Mouse (Mus musculus) stomach, adult 2 months (tissue): ENCODE measurements around the gene Rhox1. TPM values are rescaled to one million over a fixed set of nuclear protein-coding genes. Genes with fewer than 3 reads are reported as not detected.

ENCODE experiments used
- polyA plus RNA-seq: library from polyadenylated mRNA; depleted of rRNA; stranded (reverse); fragments of >200 nt; gene quantifications from 2 replicates; pipeline ENCODE4 v1.2.3, GENCODE M21; 2012; rRNA removed

Gene Rhox1
- not detected in 2 replicates for polyA plus RNA-seq

GRCm38 (mm10) chrX:37222158-37222557, at the start of gene Rhox1:
Gene Rhox1, minus strand, starts transcription at chrX:37222258.

GRCm38 (mm10) chrX:37265038-37265437, 43.0 kb upstream of the Rhox1 start, which contains the start of gene Rhox4a:
Gene Rhox4a, plus strand, starts transcription at chrX:37265338.

GRCm38 (mm10) chrX:37249619-37250018, 27.6 kb upstream of the Rhox1 start, which contains the start of gene Rhox3a:
Gene Rhox3a, plus strand, starts transcription at chrX:37249919.

DNA sequence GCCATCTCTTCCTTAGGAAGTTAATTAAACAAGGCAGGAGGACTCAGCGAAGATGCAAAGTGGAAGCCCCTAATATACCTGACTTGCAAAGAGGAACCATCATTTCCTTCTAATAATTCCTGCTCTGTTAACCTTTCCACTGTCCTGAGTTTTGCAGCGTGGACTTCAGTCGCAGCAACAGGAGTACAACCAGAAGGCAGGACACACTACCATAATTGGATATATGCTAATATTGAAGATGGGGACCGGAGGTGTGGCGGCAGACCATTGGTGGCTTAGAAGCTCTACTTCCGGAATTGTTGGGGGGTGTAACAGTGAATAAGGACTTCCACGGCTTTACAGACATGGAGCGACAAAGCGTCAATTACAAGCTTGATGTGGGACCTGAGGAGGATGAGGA, 22.6 kb upstream of the Rhox1 start, which contains the start of gene Rhox2a:
Rhox2a (plus strand) TSS at position 301 of the 400 bp plus-strand sequence.

GRCm38 (mm10) chrX:37210941-37211340, 11.1 kb downstream of the Rhox1 start, which contains the start of gene Gm9:
Gene Gm9, minus strand, starts transcription at chrX:37211041.

GRCm38 (mm10) chrX:37191105-37191743, 30.8 kb downstream of the Rhox1 start, which contains the start of the genes Ndufa1 and Rnf113a1:
Gene Ndufa1, minus strand, starts transcription at chrX:37191163.
Gene Rnf113a1, plus strand, starts transcription at chrX:37191245.

DNA sequence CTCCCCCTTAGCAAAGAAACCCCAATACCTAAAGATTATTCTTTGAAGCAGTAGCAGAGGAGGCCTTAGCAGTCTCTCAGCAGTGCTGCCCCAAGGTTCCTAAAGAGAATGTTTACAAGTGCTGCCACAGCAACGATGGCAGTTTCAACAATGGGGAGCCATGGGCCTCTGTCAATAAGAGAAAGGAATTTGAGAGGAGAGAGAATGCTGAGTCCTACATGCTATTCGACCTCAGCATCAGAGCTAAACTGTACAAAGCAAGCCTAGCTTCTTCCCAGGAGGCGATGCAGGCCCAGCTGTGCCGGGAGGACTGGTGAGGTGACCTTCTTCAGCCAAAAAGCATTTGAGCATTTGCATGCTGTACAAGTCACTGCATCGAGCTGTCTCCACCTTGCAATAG, 53.3 kb downstream of the Rhox1 start, which contains the start of gene Akap14:
Akap14 (minus strand) TSS at position 101 of the 400 bp plus-strand sequence.

Other genes starting within 250 kb of the Rhox1 start
- 2.6 and 3.4 TPM in 2 replicates for gene Sept6, start 230.5 kb downstream of the Rhox1 start, polyA plus RNA-seq
- 0.19 and 0.40 TPM in 2 replicates for gene Sowahd, start 173.4 kb downstream of the Rhox1 start, polyA plus RNA-seq
- gene Rpl39, start 136.9 kb downstream of the Rhox1 start, polyA plus RNA-seq, result 2.9 and 5.2 TPM in 2 replicates
- 0.08 and 0.23 TPM in 2 replicates for gene Upf3b, start 111.9 kb downstream of the Rhox1 start, polyA plus RNA-seq
- gene Nkap, start 95.5 kb downstream of the Rhox1 start, polyA plus RNA-seq, result 0.38 and 0.83 TPM in 2 replicates
- not detected in 2 replicates for gene Akap14, start 53.4 kb downstream of the Rhox1 start, polyA plus RNA-seq
- gene Ndufa1, start 31.1 kb downstream of the Rhox1 start, polyA plus RNA-seq, result 46.5 and 66.5 TPM in 2 replicates
- gene Rnf113a1, start 31.0 kb downstream of the Rhox1 start, polyA plus RNA-seq, result 0.28 and 0.75 TPM in 2 replicates
- not detected in 2 replicates for gene Gm9, start 11.2 kb downstream of the Rhox1 start, polyA plus RNA-seq
- not detected in 2 replicates for gene Rhox2a, start 22.7 kb upstream of the Rhox1 start, polyA plus RNA-seq
- gene Rhox3a, start 27.7 kb upstream of the Rhox1 start, polyA plus RNA-seq, result not detected in 2 replicates
- gene Rhox4a, start 43.1 kb upstream of the Rhox1 start, polyA plus RNA-seq, result not detected in 2 replicates
- gene Rhox3a2, start 157.8 kb upstream of the Rhox1 start, polyA plus RNA-seq, result not detected in 2 replicates
- not detected in 2 replicates for gene Rhox4a2, start 168.6 kb upstream of the Rhox1 start, polyA plus RNA-seq
- not detected in 2 replicates for gene Rhox2b, start 189.8 kb upstream of the Rhox1 start, polyA plus RNA-seq
- not detected in 2 replicates for gene Rhox4b, start 210.2 kb upstream of the Rhox1 start, polyA plus RNA-seq
- gene Rhox2c, start 231.4 kb upstream of the Rhox1 start, polyA plus RNA-seq, result not detected in 2 replicates
- gene Rhox3c, start 236.3 kb upstream of the Rhox1 start, polyA plus RNA-seq, result not detected in 2 replicates